Mouse (Mus musculus) spleen, adult 2 months (tissue): ENCODE measurements at regions not wholly inside any gene's neighbourhood (a gene's known extent, or its start where the extent isn't known, plus 50 kb on each side); places are given as distances from the start of the nearest gene placed in this dataset.

ENCODE experiments used
- CTCF ChIP-seq: fragments of 200-500 bp; IDR thresholded peaks from 2 replicates; pipeline ENCODE4 v1.5.1; 2011; ENCODE audit warnings: mild to moderate bottlenecking, inconsistent platforms; ENCODE audit not compliant: insufficient read depth, insufficient read length, insufficient replicate concordance; ENCODE audit errors: extremely low read depth
- POLR2A ChIP-seq: fragments of 200-500 bp; IDR thresholded peaks from 2 replicates; pipeline ENCODE4 v1.6.1; 2011; ENCODE audit warnings: low read depth, low read length, inconsistent platforms

- TF ChIP-seq CTCF (no peak), POLR2A (no peak)
Measured at GRCm38 (mm10) chr14:105697398-105697797, 199.2 kb downstream of the Spry2 start.
